Mouse (Mus musculus): ENCODE results near the gene Dpp6.

DNA sequence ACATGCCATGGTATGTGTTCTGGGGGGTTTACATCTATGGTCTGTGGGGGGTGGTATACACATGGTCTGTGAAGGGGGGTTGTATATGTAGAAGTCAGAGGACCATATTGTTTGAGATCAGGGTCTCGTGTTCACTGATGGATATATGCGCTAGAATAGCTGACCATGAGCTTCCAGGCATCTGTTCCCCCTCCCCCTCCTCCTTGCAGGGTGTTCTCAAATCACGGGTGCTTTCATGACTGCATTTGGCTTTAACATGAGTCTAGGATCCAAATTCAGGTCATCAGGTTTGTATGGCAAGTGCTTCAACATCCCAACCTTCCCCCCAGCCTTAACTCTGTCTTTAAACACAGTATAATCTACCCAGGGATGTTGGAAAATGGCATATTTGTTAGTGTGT, 448.3 kb downstream of the Dpp6 start:
- TF ChIP-seq EP300 (IDR thresholded peaks at IDR 0.05; ENCODE audit: insufficient read depth, low read depth, low read length) (no peak), CTCF (IDR thresholded peaks at IDR 0.05) (no peak)
